Mouse (Mus musculus) lung, postnatal 4 days (tissue): ENCODE results near the gene Rac3.
"Not testable (repeated sequence)": the region's sequence is repeated elsewhere in the genome, so short reads cannot be mapped to it uniquely, and the experiment has no call there.

Source experiments
- DNase-seq, 2 experiments: peaks; one replicate each; pipeline ENCODE4 v3.0.0; 2021

The Rac3 gene

GRCm38 (mm10) chr11:120721124-120722066, at the start of gene Rac3:
Gene Rac3, plus strand, starts transcription at chr11:120721470.
- peak; percentile 77 to 87 for DNase-seq

DNA sequence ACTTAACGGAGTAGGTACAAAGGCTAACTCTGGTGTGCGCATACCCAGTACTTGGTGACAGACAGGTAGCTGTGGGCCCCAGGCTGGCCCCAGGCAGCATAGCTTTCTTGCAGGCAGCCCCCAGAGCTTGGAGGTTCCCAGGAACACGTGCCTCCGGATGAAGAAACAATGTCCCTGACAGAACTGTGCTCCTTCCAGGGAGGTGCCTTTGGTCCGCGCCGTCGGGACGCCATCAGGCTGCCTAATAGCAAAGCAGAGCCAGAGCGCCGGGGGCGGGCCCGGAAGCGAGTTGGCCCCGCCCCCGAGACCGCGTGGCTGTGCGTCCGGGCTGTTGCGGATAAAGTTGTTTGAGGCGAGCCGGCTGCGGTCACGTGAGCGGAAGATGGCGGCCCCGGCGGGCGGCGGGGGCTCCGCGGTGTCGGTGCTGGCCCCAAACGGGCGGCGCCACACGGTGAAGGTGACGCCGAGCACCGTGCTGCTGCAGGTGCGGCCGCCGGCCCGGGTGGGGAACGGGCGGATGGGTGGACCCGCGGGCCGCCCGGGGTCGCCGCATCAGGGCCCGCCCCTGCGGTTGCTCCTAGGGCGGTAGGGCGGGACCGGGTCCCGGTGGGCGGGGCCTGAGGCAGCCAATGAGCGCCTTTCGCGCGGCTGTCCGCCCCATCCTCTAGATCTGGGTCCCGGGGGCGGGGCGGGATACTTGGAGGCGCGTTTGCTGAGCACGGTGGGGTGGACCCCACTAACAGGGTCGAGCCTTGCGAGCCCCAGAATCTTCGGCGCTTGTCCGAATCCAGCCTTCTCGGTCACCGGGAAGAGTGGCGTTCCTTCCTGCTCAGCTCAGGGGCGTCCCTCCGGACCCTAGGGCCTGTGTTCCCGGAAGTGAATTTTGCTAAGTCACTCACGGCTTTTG, 48.3 kb upstream of the Rac3 start, which contains the start of gene Aspscr1:
Gene Aspscr1 (plus strand): TSS at position 287 of the 907 bp plus-strand sequence.
- peak; percentile 97 for DNase-seq

GRCm38 (mm10) chr11:120673594-120674122, 47.6 kb upstream of the Rac3 start:
- DNase-seq: no peak

DNA sequence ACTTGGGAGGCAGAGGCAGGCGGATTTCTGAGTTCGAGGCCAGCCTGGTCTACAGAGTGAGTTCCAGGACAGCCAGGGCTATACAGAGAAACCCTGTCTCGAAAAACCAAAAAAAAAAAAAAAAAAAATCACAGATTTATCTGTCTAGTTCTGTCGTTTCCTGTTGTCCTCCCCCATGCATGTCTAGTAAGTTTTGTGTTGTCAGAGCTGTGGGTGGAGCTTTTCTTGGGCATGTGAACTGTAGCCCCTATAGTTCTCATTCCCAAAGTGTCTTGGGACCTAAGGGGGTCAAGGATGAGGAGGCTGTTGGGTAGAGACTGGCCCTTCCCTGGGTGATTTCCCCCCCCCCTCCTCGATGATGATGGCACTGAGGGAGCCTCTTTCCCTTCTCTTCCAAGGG, 45.4 kb upstream of the Rac3 start:
- not testable (repeated sequence) for DNase-seq

DNA sequence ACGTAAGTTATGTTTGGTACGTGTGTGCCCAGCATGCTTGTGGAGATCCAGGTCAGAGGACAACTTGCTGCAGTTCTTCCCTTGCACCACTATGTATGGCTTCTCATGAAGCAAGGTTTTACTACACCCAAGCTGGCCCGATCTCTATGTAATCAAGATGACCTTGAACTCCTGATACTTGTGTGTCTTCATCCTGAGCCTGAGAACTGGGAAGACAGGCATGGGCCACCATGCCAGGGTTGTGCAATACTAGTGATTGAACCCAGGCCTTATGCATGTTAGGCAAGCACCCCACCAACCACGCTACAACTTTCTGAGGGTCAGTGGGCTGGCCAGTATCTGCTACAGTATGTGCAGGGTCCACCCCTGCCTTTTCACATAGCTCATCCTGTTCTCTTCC, 44.3 kb upstream of the Rac3 start:
- DNase-seq: no peak

DNA sequence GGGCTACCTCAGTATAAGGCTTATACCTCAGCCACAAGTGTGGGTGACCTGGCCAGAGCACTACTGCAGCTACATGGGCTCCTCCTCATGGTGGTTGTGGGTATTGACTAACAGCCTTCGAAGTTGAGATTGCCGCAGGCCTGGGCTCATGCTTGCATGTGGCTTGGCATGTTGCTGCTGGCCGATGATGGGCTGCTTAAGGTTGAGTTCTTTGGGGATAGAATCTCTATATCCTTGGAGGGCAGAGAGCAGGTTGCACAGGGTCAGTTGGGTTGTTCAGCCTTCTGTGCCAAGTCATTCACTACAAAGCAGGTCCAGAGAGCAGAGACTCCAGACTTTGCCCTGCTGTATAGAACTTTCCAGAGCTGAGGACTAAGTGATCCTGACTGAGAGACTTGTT, 41.4 kb upstream of the Rac3 start:
- DNase-seq: peak in 1 of 2 experiments; percentile 43

DNA sequence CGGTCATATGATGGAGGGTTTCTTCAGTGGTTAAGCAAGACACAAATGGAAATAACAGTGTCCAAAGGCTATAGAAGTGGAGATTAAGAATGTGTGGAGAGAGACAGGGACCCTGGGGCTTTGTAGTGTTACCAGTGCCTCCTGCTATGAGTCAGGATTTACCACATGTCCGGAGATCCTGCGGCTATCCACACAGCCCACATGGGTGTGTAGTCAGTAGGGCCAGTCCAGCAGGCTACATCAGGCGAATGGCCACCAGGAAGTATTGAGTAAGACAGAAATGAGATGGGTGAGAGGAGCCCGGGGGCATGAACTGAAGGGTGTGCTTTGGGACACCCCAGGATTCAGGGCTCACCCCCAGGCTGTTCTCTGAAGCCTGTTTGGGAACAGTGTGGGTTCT, 38.6 kb upstream of the Rac3 start:
- no peak for DNase-seq

DNA sequence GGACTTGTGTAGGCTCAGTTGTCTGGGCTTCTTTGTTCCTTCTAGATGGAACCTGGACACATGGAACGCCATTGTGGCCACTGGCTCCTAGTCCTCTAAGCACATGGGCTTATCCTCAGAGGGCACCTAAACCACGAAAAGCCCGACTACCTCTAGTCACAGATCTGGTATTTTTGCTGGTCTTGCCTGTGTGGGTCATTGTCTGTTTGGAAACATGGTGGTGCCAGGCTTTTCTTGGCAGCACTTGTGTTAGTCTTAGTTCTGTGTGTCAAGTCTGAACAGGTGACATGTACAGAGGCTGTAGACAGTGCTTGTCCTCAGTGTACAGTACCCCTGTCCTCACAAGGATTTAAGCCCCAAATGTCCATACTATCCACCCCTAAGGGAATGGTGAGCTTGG, 37.7 kb upstream of the Rac3 start:
- DNase-seq: no peak

DNA sequence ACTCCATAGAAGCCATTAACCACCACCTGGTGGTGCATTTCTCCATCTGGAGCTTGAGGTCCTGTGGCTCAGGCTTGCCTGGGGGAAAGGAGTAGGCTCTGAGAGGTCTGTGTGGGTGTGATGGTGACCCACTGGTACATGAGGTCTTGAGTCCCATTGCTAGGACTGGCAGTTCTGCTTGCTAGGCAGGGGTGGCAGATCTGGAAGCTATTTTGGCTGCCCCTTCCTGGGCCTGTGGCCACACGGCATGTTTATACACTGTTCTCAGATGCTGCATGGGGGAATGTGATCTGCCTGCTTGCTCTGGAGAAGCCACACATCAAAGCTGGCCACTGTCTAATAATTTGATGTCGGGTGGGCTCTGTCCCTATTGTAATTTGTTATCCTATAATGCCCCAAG, 37.2 kb upstream of the Rac3 start:
- no peak for DNase-seq

GRCm38 (mm10) chr11:120684660-120685059, 36.6 kb upstream of the Rac3 start:
- DNase-seq: peak; percentile 40 to 77

DNA sequence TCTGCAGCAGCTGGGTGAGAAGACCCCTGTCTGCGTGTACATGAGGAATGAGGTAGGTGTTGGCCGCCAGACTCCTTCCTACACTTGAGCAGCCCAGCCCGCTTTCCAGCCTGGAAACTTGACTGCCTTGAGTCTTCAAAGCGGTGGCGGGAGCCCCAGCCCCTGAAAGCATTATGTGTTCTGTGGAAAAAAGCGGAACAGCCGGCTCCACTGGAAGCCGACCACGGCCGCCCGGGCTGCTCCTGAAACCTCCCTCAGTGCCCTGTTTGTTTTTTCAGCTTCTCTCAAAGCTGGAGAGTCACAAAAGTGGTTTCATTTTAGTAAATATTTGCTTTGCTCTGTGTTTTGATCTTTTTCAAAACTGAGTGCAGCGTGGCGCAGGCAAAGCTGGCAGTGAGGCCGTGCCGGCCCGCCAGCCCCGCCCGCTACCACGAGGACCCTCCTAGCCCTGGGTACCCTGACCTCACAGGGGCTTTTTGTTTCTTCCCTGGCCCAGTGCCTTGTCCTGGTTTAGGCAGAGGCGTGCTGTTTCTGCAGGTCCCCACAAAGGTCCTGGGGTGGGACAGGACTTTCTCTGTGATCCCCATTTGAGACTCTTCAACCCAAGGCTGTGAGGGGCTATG, 34.5 kb upstream of the Rac3 start:
- peak; percentile 67 to 89 for DNase-seq

DNA sequence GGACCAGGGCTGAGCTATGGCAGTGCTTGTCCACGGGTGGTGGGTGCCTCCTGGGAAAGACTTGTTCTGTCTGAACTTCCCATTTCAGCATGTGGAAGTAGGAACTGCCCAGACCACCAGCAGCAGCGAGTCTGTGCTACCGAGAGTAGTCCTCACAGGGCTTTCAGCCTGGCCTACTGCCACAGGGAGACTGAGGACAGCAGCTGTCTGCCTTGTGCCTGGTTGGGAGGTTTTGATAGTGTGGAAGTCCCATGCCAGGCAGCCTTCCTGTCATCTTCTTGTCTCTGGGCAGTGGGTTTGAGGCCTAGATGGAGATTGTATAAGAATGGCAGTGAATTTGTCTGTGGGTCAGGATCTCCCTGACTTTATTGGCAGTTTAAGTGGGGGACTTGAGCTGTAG, 31.9 kb upstream of the Rac3 start:
- no peak for DNase-seq

GRCm38 (mm10) chr11:120692471-120693011, 28.7 kb upstream of the Rac3 start:
- no peak for DNase-seq

DNA sequence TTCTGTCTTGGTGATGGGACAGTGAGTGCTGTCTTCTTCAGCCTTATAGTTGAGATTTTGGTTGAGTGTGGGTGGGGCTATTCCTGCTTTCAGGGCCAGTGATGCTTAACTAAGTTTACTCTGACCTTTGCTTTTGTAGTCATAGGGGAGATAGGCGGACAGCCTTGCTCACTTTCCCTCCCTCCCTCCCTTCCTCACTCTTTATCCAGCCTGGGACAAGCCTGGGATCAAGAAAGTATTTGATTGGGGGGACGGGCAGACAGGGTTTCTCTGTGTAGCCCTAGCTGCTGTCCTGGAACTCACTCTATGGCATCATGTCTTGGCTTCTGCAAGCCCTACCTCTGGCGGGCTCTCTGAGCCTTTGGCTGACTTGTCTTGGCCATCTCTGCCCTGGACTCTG, 27.8 kb upstream of the Rac3 start:
- DNase-seq: no peak

- peak; percentile 58 to 84 for DNase-seq
Measured at GRCm38 (mm10) chr11:120695184-120695583, 26.1 kb upstream of the Rac3 start.

DNA sequence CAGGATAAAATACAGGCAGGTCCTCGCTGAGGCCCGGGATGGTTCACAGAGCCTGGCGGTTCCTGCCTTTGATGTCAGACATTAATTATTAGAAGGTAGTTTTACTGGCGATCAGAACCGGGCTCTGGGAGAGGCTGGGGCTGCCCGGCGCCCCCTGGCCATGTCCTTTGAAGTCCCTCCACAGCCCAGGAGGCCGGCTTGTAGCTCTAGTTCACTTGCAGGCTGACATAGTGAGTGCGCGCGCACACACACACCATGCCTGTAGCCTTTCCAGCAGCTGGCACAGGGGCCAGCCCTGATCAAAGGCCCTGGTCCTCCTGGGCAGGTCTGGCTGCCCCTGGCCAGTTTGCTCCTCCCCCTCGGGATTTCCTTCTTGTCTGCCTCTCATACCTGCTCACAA, 25.6 kb upstream of the Rac3 start:
- no peak for DNase-seq

- DNase-seq: no peak
Measured at GRCm38 (mm10) chr11:120696568-120696967, 24.7 kb upstream of the Rac3 start.

DNA sequence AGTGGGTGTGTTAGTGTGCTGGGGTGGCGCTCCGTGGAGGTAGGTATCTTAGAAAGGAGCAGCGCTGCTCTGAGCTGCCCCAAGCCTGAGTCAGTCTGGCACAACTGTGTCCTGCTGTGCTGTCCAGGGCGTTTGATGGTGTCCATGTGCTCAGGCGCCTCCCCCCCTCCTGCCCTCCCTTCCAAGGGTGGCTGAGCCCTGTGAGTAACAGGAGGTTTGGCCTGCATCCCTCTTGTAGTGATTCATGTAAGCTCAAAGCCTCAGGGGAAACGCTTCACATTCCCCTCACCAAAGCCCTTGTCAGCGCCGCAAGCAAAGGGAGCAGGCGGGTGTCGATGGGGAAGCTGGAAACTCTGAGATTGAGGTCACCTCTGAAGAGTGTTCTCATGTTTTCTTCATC, 23.5 kb upstream of the Rac3 start:
- DNase-seq: peak; percentile 45 to 81

GRCm38 (mm10) chr11:120703696-120704454, 17.4 kb upstream of the Rac3 start:
- peak in 1 of 2 experiments; percentile 73 for DNase-seq

DNA sequence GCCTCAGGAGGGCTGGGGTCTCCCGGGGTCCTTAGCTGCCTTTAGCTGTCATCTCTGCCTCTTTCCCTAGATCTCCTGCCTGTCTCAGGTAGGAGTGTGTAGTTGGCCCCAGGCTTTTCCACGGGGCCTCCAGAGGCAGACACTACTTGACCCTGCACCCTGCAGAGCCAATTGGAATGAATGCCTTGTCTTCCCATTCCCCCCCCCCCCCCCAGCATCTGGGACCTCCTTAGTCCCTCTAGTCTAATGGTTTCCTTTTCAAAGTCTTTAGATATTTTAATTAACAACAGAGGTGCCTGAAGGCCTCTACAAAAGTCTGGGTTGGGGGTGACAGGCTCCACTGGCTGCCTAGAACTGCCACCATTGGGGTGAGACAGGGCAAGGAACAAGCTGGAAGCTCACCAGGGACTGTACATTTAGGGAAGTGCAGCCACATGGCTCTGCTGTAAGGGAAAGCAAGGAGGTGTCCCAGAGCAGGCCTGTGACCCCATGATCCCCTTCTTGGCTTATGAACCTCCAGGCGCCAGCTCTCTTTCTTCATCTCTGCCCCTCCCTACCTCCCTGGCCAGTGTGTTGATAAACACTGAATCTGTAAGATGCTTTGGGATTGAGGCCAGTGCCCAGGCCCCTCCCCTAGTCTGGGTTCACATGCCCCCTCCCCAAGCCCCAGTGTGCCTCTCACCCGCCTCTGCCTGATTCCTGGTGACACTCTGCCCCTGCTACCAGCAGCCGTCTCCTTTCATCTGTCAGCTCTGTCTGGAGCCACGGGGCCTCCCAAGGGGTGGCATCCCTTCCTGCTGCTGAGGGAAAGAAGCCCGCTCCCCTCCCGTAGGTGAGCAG, 16.6 kb upstream of the Rac3 start:
- DNase-seq: peak; percentile 60 to 84

- DNase-seq: no peak
Measured at GRCm38 (mm10) chr11:120706120-120706519, 15.2 kb upstream of the Rac3 start.
